Mouse (Mus musculus) embryonic stem cell, embryonic (primary cell): ENCODE data around the gene C330007P06Rik.

Experiments used
- CTCF ChIA-PET, 4 experiments: fragments of 300-600 bp in 2 of 4; fragments of 350-600 bp in 2 of 4; sonication (Branson Sonifier 250); formaldehyde crosslinking; loops; one replicate each; lab custom pipeline; 2022; ENCODE audit warnings: inconsistent platforms in 2 of 4; lab: Charles Lee
- POLR2A ChIA-PET, 4 experiments: fragments of 300-600 bp in 2 of 4; fragments of 350-600 bp in 2 of 4; sonication (Branson Sonifier 250); formaldehyde crosslinking; loops; one replicate each; lab custom pipeline; 2022; ENCODE audit warnings: antibody characterized with exemption in 4 of 4, inconsistent platforms in 1 of 4; lab: Charles Lee

C330007P06Rik gene

DNA sequence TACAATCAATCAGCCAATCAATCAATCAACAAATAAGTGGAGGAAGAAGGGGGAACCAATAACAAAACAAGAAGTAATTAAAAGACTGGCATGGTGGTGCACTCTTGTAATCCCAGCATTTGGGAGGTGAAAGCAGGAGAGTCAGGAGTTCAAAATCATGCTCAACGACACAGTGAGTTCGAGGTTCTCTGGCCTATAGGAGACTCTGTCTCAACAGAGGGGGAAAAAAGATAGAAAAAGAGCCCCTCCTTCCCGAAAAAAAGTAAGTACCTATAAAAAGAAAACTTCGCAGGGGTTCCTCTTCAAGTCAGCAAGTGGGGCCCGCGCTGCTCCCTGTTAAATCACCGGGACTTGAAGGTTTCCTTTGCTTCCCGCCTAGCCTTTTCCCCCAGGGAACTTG lies at the start of gene C330007P06Rik, which contains the start of gene Ube2a:
TSS of gene C330007P06Rik (minus strand) at position 347 of the 400 bp plus-strand sequence.
TSS of gene Ube2a (plus strand) at position 136 of the 400 bp plus-strand sequence.
- CTCF ChIA-PET, result no interaction called here

GRCm38 (mm10) chrX:36921346-36921745 lies 47.4 kb upstream of the C330007P06Rik start:
- POLR2A ChIA-PET, result no interaction called here
- CTCF ChIA-PET, result interaction anchor here in 1 of 4 experiments (1.3 kb wide), 1 partner anchor 10 kb away, joined by 3 read pairs; no protein-coding TSS in a partner anchor

More for the DNA sequence above, at the start of gene C330007P06Rik, which contains the start of gene Ube2a:
- POLR2A ChIA-PET, result interaction anchor here in 2 of 4 experiments (1.0 to 1.7 kb wide), 4 partner anchors 9 to 229 kb away, joined by 3 to 18 read pairs (median 4); partner anchors contain the start of gene Akap17b (in 1 of the 2)

- POLR2A ChIA-PET, result no interaction called here
Measured at GRCm38 (mm10) chrX:36917749-36918148, 43.8 kb upstream of the C330007P06Rik start.

GRCm38 (mm10) chrX:36911343-36911742 lies 37.4 kb upstream of the C330007P06Rik start:
- POLR2A ChIA-PET, result interaction anchor here in 2 of 4 experiments (1.0 kb wide), 2 partner anchors 13 to 116 kb away, joined by 3 read pairs; partner anchors contain the start of gene Slc25a5 (in 1 of the 2)
- CTCF ChIA-PET, result interaction anchor here in 3 of 4 experiments (0.5 to 1.4 kb wide), 6 partner anchors 9 to 315 kb away, joined by 3 to 6 read pairs (median 3); partner anchors contain the start of gene Akap17b (in 1 of the 3)

More at GRCm38 (mm10) chrX:36917749-36918148, 43.8 kb upstream of the C330007P06Rik start:
- CTCF ChIA-PET, result interaction anchor here in 1 of 4 experiments (0.6 kb wide), 1 partner anchor 19 kb away, joined by 3 read pairs; no protein-coding TSS in a partner anchor

GRCm38 (mm10) chrX:36906539-36906938 lies 32.6 kb upstream of the C330007P06Rik start:
- ChIA-PET POLR2A (interaction anchor here in 1 of 4 experiments (0.6 kb wide), 1 partner anchor 579 kb away, joined by 6 read pairs; no protein-coding TSS in a partner anchor), CTCF (no interaction called here)

- POLR2A ChIA-PET, result interaction anchor here in 3 of 4 experiments (0.6 to 3.0 kb wide), 22 partner anchors 9 to 575 kb away, joined by 3 to 11 read pairs (median 3); partner anchors contain the start of genes Rpl39 (in 3 of the 3), Akap17b (in 2 of the 3), Lonrf3 (in 1 of the 3) and Nkap (in 1 of the 3)
Measured at GRCm38 (mm10) chrX:36903115-36903768, 29.3 kb upstream of the C330007P06Rik start.

DNA sequence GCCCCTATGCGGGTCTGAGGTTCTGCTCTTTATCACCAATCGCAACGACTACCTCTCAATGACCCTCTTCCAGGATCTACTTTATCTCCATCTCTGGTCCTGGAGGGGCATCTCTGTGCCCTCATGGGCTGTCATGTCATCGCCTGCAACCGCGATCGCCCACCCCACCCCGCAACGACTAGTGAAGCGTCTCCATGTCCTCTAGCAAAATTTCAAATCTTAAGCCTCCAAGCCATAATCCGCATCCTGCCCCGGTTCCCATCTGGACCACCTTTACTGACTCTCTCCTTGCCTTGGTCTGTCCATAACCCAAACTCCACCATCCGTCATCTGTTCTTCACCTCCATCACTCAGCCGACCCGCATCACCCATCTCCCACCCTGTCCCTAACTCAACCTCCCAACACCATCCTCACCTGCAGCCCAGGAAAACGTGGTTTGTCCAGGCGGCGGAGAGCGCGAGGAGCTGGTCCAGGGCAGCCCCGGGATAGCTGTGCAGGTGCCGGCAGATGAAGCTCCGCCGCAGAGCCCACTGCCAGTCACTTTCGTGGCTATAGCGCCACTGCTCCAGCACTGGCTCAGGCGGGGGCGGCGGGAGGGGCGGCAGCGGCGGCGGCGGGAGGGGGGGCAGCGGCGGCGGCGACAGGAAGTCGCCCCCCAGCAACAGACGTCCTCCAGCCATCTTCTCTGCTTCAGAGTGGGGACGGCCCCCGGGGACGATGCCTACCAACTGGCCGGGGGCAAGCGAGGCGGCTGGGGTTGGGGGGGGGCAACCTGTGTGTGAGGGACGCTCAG lies 28.6 kb upstream of the C330007P06Rik start, which contains the start of gene Nkrf:
TSS of gene Nkrf (minus strand) at position 579 of the 794 bp plus-strand sequence.
- CTCF ChIA-PET, result interaction anchor here in 2 of 4 experiments (0.6 to 0.9 kb wide), 5 partner anchors 60 to 389 kb away, joined by 3 to 5 read pairs (median 3); no protein-coding TSS in a partner anchor

More at GRCm38 (mm10) chrX:36903115-36903768, 29.3 kb upstream of the C330007P06Rik start:
- CTCF ChIA-PET, result interaction anchor here in 2 of 4 experiments (0.7 to 0.9 kb wide), 3 partner anchors 129 to 390 kb away, joined by 3 to 5 read pairs (median 5); no protein-coding TSS in a partner anchor

DNA sequence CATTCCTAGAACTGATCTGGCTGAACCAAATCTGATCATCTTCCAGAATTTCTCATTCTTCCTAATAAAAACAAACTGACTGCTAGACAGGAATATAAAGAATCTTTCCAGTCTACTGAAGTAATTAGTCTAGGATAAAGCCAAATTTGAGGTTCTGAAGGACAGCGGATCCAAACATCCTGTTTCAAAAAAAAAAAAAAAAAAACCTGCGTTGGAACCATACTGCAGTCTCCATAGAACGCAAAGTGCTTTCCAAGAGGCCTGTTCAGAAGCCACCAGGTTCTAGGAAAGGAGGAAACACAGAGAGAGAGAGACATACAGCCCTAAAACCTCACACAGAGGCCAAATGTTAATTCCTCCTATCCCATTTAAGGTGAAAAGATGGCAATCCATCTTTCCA lies 27.7 kb upstream of the C330007P06Rik start:
- POLR2A ChIA-PET, result interaction anchor here in 2 of 4 experiments (0.6 to 3.0 kb wide), 3 partner anchors 146 to 257 kb away, joined by 3 to 11 read pairs (median 5); partner anchors contain the start of gene Akap17b (in 1 of the 2)
- CTCF ChIA-PET, result no interaction called here

More for the DNA sequence above, 28.6 kb upstream of the C330007P06Rik start, which contains the start of gene Nkrf:
- POLR2A ChIA-PET, result interaction anchor here in 3 of 4 experiments (0.5 to 3.0 kb wide), 18 partner anchors 9 to 574 kb away, joined by 3 to 11 read pairs (median 4); partner anchors contain the start of genes Rpl39 (in 3 of the 3), Akap17b (in 1 of the 3), Lonrf3 (in 1 of the 3) and Nkap (in 1 of the 3)

GRCm38 (mm10) chrX:36898931-36899330 lies 25.0 kb upstream of the C330007P06Rik start:
- CTCF ChIA-PET, result interaction anchor here in 1 of 4 experiments (0.5 kb wide), 1 partner anchor 18 kb away, joined by 3 read pairs; no protein-coding TSS in a partner anchor
- POLR2A ChIA-PET, result interaction anchor here in 1 of 4 experiments (1.0 to 1.4 kb wide), 2 partner anchors 13 to 186 kb away, joined by 3 to 4 read pairs; partner anchors contain the start of gene Rpl39

GRCm38 (mm10) chrX:36884719-36885118 lies 10.8 kb upstream of the C330007P06Rik start:
- ChIA-PET CTCF (interaction anchor here in 1 of 4 experiments (0.8 kb wide), 1 partner anchor 51 kb away, joined by 5 read pairs; no protein-coding TSS in a partner anchor), POLR2A (interaction anchor here in 2 of 4 experiments (0.6 to 2.3 kb wide), 3 partner anchors 12 to 292 kb away, joined by 3 to 4 read pairs (median 3); no protein-coding TSS in a partner anchor)

- ChIA-PET POLR2A (interaction anchor here in 1 of 4 experiments (0.9 kb wide), 1 partner anchor 210 kb away, joined by 3 read pairs; the partner anchor contains the start of gene Rpl39), CTCF (no interaction called here)
Measured at GRCm38 (mm10) chrX:36874704-36875128, 805 bp upstream of the C330007P06Rik start.

- ChIA-PET POLR2A (no interaction called here), CTCF (no interaction called here)
Measured at GRCm38 (mm10) chrX:36874178-36874696, 326 bp upstream of the C330007P06Rik start.

- CTCF ChIA-PET, result interaction anchor here in 1 of 4 experiments (1.1 kb wide), 1 partner anchor 152 kb away, joined by 3 read pairs; no protein-coding TSS in a partner anchor
- POLR2A ChIA-PET, result interaction anchor here in 1 of 4 experiments (0.6 kb wide), 1 partner anchor 351 kb away, joined by 4 read pairs; no protein-coding TSS in a partner anchor
Measured at GRCm38 (mm10) chrX:36870372-36870771, 3.5 kb downstream of the C330007P06Rik start.

DNA sequence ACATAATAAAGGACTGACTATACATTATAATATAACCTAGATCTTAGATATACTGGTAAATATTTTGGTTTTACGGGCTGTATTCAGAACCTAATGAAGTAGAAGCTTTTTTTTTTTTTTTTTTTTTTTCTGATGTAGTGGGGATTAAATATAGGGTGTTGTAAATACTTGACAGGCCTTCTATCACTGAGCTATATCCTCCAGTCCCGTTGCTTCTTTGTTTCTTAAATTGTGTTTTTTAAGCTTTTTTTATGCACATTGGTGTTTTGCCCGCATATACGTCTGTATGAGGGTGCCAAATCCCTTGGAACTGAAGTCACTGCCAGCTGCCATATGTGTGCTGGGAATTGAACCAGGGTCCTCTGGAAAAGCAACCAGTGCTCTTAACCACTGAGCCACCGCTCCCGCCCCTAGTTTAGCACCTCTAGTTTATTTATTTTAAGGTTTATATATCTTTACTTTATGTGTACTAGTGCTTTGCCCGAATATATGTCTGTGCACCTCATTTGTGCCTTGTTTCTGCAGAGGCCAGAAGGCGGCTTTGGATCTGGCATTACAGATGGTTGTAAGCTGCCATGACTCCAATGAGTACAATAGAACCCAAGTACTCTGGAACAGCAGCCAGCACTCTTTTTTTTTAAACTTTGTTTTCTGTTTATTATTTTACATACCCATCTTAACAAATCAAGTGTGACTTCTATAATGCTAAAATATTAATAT lies 9.1 kb downstream of the C330007P06Rik start:
- POLR2A ChIA-PET, result interaction anchor here in 3 of 4 experiments (0.6 to 2.5 kb wide), 15 partner anchors 8 to 267 kb away, joined by 3 to 18 read pairs (median 6); partner anchors contain the start of genes Pgrmc1 (in 3 of the 3), Slc25a5 (in 2 of the 3), Akap17b (in 1 of the 3) and Rpl39 (in 1 of the 3)
- CTCF ChIA-PET, result interaction anchor here in 1 of 4 experiments (0.7 kb wide), 1 partner anchor 64 kb away, joined by 3 read pairs; no protein-coding TSS in a partner anchor

- ChIA-PET POLR2A (interaction anchor here in 3 of 4 experiments (0.6 to 2.5 kb wide), 19 partner anchors 9 to 497 kb away, joined by 3 to 18 read pairs (median 4); partner anchors contain the start of genes Slc25a5 (in 3 of the 3), Pgrmc1 (in 2 of the 3), Akap17b (in 1 of the 3) and Nkrf (in 1 of the 3)), CTCF (interaction anchor here in 1 of 4 experiments (0.7 kb wide), 1 partner anchor 63 kb away, joined by 3 read pairs; no protein-coding TSS in a partner anchor)
Measured at GRCm38 (mm10) chrX:36863766-36864608, 9.9 kb downstream of the C330007P06Rik start.
